In the genomic region with DNA sequence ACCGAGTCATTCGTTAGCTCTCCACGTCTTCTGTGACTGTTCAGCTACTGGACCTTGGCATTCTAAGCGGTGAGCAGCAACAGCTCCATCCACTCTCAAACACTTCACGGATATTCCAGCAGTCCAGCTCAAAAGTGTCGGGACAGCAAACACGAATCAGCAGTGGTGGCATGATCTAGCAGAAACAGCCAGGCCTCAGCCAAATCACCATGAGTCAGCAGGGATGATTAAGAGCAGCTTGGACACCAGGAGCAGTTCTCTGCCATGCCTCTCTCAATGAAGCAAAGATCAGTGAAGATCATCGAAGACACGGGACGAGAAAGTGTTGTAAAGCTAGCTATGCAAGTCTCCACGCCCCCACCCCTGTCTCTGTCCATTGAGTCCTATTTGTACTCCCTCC, we compare ENCODE assay signal across 21 mouse cellular contexts. TPM values are rescaled to one million over a fixed set of nuclear protein-coding genes. Genes with fewer than 3 reads are reported as not detected.
DNase-seq lines count a peak whose midpoint lies in the region.
"Had no signal": no experiment of that assay in that cellular context is flagged by ENCODE, and none has a peak within 500 bp of the region (broad histone marks: within the 10 kb centered on the region; RNA-seq: fewer than 3 reads in every experiment).

No protein-coding gene starts in this region.

- no peak overlapping the region for H3K4me3 ChIP-seq in midbrain, embryonic 10.5 days
- H3K4me3 ChIP-seq: erythroblast, embryonic 14.5 days; gastrocnemius, adult 2 months; hindbrain, embryonic 12.5 days; intestine, embryonic 15.5 days; midbrain, embryonic 13.5 days; neural tube, embryonic 13.5 days had no signal

- no peaks in the 10 kb centered on the region for H3K36me3 ChIP-seq in midbrain, embryonic 10.5 days
- H3K36me3 ChIP-seq: hindbrain, embryonic 12.5 days; intestine, embryonic 15.5 days; midbrain, embryonic 13.5 days; neural tube, embryonic 13.5 days had no signal

- H3K27ac ChIP-seq in midbrain, embryonic 10.5 days (replicated peaks), result no peak overlapping the region
- H3K27ac ChIP-seq: gastrocnemius, adult 2 months; hindbrain, embryonic 12.5 days; hindbrain, postnatal 0 days; intestine, embryonic 15.5 days; liver, embryonic 14.5 days; midbrain, embryonic 13.5 days; neural tube, embryonic 13.5 days had no signal

- no peaks in the 10 kb centered on the region for H3K27me3 ChIP-seq in midbrain, embryonic 10.5 days (ENCODE audit: low read depth, poor library complexity, severe bottlenecking)
- H3K27me3 ChIP-seq: hindbrain, embryonic 12.5 days; intestine, embryonic 15.5 days; midbrain, embryonic 13.5 days; neural tube, embryonic 13.5 days had no signal

- no peaks in the 10 kb centered on the region for H3K9me3 ChIP-seq in midbrain, embryonic 10.5 days (replicated peaks)
- H3K9me3 ChIP-seq: hindbrain, embryonic 12.5 days; intestine, embryonic 15.5 days; midbrain, embryonic 13.5 days; neural tube, embryonic 13.5 days had no signal

- peak; percentile 34 for DNase-seq in lung, postnatal 36 days
- no peak for DNase-seq in lung, postnatal 10 days
- DNase-seq in 416B (ENCODE audit: low read depth) (peak; percentile 11), NIH3T3 (ENCODE audit: low read depth) (peak; percentile 62)
- no peak for DNase-seq in right cerebral cortex, postnatal 14 days
- DNase-seq in midbrain, embryonic 10.5 days (ENCODE audit: low spot score), result no peak
- DNase-seq: cerebellum, adult 18-20 months; cerebellum, postnatal 10 days; gastrocnemius, adult 2 months; heart, postnatal 36 days; kidney, adult 2 months; kidney, postnatal 4 days; lung, adult 2 months; lung, postnatal 14 days had no signal

- WGBS in midbrain, embryonic 10.5 days, result 93% methylated on average over 11 of the region's 11 CpGs

- no peaks in the 10 kb centered on the region for H3K4me1 ChIP-seq in midbrain, embryonic 10.5 days
- H3K4me1 ChIP-seq: hindbrain, embryonic 12.5 days; intestine, embryonic 15.5 days; midbrain, embryonic 13.5 days; neural tube, embryonic 13.5 days had no signal

RNA-seq across cellular contexts. Expression of gene Tmem117, which starts 13.0 kb away (rescaled TPM):
- 1.1 and 1.7 TPM in 2 replicates for polyA plus RNA-seq in midbrain, embryonic 10.5 days (2016; fragmentation: Nextera tagmentation; extraction: Ambion mirVana)
- polyA plus RNA-seq: erythroblast, embryonic 14.5 days; liver, embryonic 14.5 days had no signal

RNA-seq across cellular contexts. Expression of gene Twf1, which starts 26.3 kb away (rescaled TPM):
- 91.0 and 104 TPM in 2 replicates for polyA plus RNA-seq in midbrain, embryonic 10.5 days (2016; fragmentation: Nextera tagmentation; extraction: Ambion mirVana)

Comparison
In these comparisons a context has a peak if more than half of its experiments do, and no peak if none do; other contexts are left out.
1. DNase-seq: peak in lung, postnatal 36 days (single experiment), 416B (single experiment) and NIH3T3 (single experiment); none in lung, postnatal 10 days (single experiment), right cerebral cortex, postnatal 14 days (single experiment) and midbrain, embryonic 10.5 days (single experiment).